Mouse (Mus musculus) limb, embryonic 15.5 days (tissue): Measurements from ENCODE around the gene Rita1. TPM values are rescaled to one million over a fixed set of nuclear protein-coding genes. Genes with fewer than 3 reads are reported as not detected.
A peak's percentile ranks its signal among the peaks of the same experiment; 100 is the strongest.

Source experiments
- ATAC-seq: fragments of 200-750 bp; cut with Nextera tagmentation; 2 replicates; pipeline ENCODE4 v1.8.0; 2017; ENCODE audit warnings: low read depth, moderate TSS enrichment; ENCODE audit not compliant: insufficient number of reproducible peaks, low FRiP score, low TSS enrichment
- H3K27ac ChIP-seq: fragments of 300-500 bp; sonication (generic); 2 replicates; pipeline ENCODE4 v1.5.1; 2015; ENCODE audit warnings: moderate library complexity, mild to moderate bottlenecking, inconsistent platforms
- H3K27me3 ChIP-seq: fragments of 300-500 bp; sonication (generic); 2 replicates; pipeline ENCODE4 v1.6.1; 2015; ENCODE audit warnings: inconsistent platforms
- H3K36me3 ChIP-seq: fragments of 300-500 bp; sonication (generic); 2 replicates; pipeline ENCODE4 v1.6.1; 2015; ENCODE audit warnings: inconsistent platforms
- H3K4me1 ChIP-seq: fragments of 300-500 bp; sonication (generic); 2 replicates; pipeline ENCODE4 v1.6.1; 2015; ENCODE audit warnings: inconsistent platforms
- H3K4me2 ChIP-seq: fragments of 300-500 bp; sonication (generic); 2 replicates; pipeline ENCODE4 v1.6.1; 2015; ENCODE audit warnings: mild to moderate bottlenecking, inconsistent platforms
- H3K4me3 ChIP-seq: fragments of 300-500 bp; sonication (generic); 2 replicates; pipeline ENCODE4 v1.5.1; 2015; ENCODE audit warnings: mild to moderate bottlenecking, inconsistent platforms
- H3K9ac ChIP-seq: fragments of 300-500 bp; sonication (generic); 2 replicates; pipeline ENCODE4 v1.6.1; 2015; ENCODE audit warnings: inconsistent platforms
- H3K9me3 ChIP-seq: fragments of 300-500 bp; sonication (generic); 2 replicates; pipeline ENCODE4 v1.6.1; 2016; ENCODE audit warnings: inconsistent platforms
- WGBS: fragments of 180-500 bp; shearing (Covaris S2); methylation state at CpG from one replicate; pipeline ENCODE4 v1.1.7; 2015; 5-methylcytosine and 5-hydroxymethylcytosine counted together
- polyA plus RNA-seq: library from polyadenylated mRNA; unstranded; fragments of >200 nt; fragmentation: Nextera tagmentation; extraction: Ambion mirVana; gene quantifications from 2 replicates; pipeline ENCODE4 v1.2.1, GENCODE M21; 2015

Rita1 gene
- polyA plus RNA-seq, 1 experiment from 2014 or later: 13.8 TPM

DNA sequence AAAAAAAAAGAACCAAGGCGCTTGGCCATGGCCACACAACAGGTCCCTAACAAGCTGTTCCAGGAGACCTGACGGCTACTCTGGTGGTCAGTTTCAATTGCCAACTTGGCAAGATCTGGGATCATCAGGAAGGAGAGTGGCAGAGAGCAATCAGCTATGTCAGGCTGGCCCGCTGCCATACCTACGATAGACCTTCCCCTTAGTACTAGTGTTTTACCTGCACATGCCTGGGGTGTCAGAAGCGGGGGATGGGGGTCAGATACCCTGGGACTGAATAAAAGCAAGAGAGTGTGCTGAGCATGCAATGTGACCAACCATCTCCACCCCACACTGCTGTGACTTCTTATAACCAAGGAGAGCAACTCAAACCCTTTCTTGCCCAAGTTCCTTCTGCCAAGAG lies 1.5 kb downstream of the Rita1 start:
- Histone ChIP-seq H3K9me3 (no peaks in the 10 kb centered on the region), H3K27ac (no peak overlapping the region), H3K4me1 (peaks cover 17% of the 10 kb centered on the region), H3K27me3 (no peaks in the 10 kb centered on the region), H3K9ac (peak overlapping the region; percentile 55; the same call in 1 of the 2 replicates), H3K4me2 (peak overlapping the region; percentile 79; the same call in 1 of the 2 replicates), H3K36me3 (peaks cover 22% of the 10 kb centered on the region), H3K4me3 (no peak overlapping the region)
- ATAC-seq: no peak
- WGBS: 85% methylated on average over 5 of the region's 5 CpGs

DNA sequence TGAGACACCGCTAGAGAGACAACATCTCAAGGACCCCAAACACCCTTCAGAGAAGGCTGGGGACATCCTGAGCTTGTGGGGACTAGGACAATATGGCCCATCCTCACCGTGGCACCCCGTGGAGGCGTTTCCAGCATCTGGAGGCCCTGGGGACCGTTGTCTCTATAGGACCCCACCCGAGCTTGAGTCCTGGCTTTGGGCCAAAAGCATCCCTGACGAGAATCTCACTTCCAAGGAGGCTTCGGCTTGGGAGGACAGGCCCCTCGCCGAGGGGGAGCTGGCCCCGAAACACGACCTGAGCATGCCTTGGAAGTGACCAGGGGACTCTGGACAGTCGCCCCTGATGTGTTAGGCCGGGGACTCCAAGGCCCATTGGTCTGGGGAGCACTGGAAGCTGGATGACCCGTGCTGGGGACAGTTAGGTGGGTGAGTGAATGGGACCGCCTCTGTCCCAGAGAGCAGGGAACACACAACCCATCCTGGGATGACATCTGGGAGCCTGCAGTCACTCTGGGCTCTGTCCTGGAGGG lies 3.1 kb downstream of the Rita1 start:
- Histone ChIP-seq H3K36me3 (peaks cover 16% of the 10 kb centered on the region), H3K4me1 (peaks cover 22% of the 10 kb centered on the region), H3K9ac (no peak overlapping the region), H3K4me3 (no peak overlapping the region), H3K4me2 (no peak overlapping the region), H3K27ac (no peak overlapping the region), H3K27me3 (no peaks in the 10 kb centered on the region), H3K9me3 (no peaks in the 10 kb centered on the region)
- no peak for ATAC-seq
- WGBS: 81% methylated on average over 16 of the region's 16 CpGs

DNA sequence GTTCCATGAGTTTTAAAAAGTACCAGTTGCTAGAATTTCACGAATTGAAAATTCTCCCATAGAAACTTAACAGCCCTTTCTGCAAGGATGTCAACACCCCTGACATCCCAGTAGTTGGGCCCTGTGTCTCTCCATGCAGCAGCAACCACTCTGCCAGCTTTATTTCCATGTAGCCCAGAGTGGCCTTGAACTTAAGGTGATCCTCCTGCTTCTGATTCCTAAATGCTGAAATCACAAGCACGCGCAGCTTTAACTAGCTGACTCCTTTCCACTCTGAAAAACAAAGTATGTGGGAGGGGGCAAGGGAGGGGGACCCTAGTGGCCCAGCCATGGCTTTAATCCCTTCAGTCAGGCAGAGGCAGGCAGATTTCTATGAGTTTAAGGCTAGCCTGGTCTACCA lies 5.1 kb downstream of the Rita1 start:
- Histone ChIP-seq H3K27me3 (no peaks in the 10 kb centered on the region), H3K9me3 (no peaks in the 10 kb centered on the region), H3K4me3 (no peak overlapping the region), H3K4me2 (no peak overlapping the region), H3K27ac (no peak overlapping the region), H3K4me1 (peaks cover 17% of the 10 kb centered on the region), H3K9ac (no peak overlapping the region), H3K36me3 (peaks cover 16% of the 10 kb centered on the region)
- ATAC-seq: no peak
- 81% methylated on average over 3 of the region's 3 CpGs for WGBS

DNA sequence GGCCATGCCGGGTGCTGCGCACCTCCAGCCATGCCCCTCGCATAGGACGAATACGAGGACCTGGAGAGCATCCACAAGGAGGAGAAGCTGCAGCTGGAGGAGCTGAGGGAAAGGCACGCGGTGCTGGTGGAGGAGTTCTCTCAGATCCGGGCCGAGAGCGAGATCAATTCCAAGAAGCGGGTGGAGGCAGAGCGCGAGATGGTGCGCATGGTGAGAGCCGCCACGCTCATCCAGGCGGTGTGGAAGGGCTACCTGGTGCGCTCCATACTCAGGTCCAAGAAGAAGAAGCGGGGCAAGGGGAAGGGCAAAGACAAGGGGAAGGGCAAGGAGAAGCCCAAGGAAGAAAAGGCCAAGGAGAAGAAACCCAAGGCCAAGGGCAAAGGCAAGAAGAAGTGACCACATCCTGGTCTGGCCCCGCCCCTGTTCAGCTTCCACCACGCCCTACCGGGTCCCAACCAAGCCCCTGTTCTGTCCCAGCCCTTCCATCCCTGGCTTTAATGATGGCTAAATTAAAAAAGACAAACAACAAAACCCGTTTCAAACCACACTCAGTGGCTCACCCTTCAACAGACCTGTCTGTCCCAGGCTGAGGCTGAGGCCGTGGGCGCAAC lies 5.7 kb downstream of the Rita1 start:
- Histone ChIP-seq H3K4me1 (peaks cover 14% of the 10 kb centered on the region), H3K27me3 (no peaks in the 10 kb centered on the region), H3K36me3 (peaks cover 16% of the 10 kb centered on the region), H3K4me2 (no peak overlapping the region), H3K27ac (no peak overlapping the region), H3K9me3 (no peaks in the 10 kb centered on the region), H3K4me3 (no peak overlapping the region), H3K9ac (no peak overlapping the region)
- WGBS: 72% methylated on average over 25 of the region's 25 CpGs
- no peak for ATAC-seq

DNA sequence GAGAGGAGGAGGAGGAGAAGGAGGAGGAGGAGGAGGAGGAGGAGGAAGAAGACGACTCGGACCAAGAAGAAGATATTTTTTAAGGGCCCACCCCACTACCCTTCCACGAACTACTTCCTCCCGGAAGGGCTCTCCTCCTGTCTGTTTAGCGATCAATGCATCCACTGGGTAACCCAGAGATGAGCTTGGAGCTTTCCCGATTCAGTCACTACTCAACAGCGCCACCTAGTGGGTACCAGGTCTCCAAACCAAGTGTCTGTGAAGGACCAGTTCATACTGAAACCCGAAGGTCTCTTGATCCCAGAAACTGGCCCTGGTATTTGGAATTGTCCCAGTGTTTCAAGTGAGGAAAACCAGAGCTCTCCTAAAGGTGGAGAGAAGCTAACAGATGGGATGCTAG lies 6.7 kb downstream of the Rita1 start:
- Histone ChIP-seq H3K9ac (no peak overlapping the region), H3K9me3 (no peaks in the 10 kb centered on the region), H3K36me3 (peaks cover 16% of the 10 kb centered on the region), H3K27ac (no peak overlapping the region), H3K27me3 (no peaks in the 10 kb centered on the region), H3K4me1 (peaks cover 5% of the 10 kb centered on the region), H3K4me2 (peak overlapping the region; percentile 61), H3K4me3 (peak overlapping the region; percentile 36)
- ATAC-seq: no peak
- 1% methylated on average over 8 of the region's 8 CpGs for WGBS

DNA sequence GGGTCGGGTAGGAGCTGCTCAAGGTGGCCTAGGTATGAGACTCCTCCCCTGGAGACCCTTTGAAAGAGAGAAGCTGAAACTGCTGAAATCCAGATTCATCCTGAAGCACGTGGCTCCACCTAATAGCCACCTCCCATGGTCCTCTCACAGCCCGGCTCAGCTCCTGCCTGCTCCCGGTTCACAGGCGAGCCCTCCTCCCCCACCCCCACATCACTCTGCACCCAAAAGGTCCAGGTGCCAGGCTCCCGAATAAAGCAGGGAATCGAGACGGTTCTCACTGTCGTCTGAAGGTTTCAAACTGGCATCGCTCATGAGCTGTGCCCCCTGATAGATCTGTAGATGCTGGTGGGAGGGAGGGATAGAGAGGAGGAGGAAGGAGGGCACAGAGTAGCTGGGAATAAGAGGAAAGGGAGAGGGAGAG lies 7.1 kb downstream of the Rita1 start:
- no peak overlapping the region for H3K9ac ChIP-seq
- no peak for ATAC-seq

DNA sequence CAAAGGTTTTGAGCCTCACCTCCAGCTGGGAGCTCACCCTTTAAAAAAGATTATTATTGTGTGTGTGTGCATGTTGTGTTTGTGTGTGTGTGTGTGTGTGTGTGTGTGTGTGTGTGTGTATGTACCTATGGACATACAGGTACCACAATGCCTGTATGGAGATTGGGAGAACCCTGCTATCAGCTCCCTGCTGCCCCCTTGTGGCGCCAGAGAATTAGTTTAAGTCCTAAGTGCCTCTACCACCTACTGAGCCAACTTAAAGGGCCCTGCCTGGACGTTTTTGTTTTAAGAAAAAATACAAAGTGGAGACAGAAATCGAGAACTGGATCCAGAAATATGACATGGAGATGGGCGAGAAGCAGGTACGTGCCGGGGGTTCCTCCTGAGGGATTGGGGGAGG lies 7.5 kb downstream of the Rita1 start:
- no peaks in the 10 kb centered on the region for H3K9me3 ChIP-seq
- H3K27ac ChIP-seq: no peak overlapping the region
- no peaks in the 10 kb centered on the region for H3K27me3 ChIP-seq
- 4% methylated on average over 6 of the region's 6 CpGs for WGBS
- no peak; the same call in 1 of the 2 replicates for ATAC-seq
- H3K9ac ChIP-seq: no peak overlapping the region
- H3K4me2 ChIP-seq: peak overlapping the region; percentile 61
- H3K36me3 ChIP-seq: peaks cover 13% of the 10 kb centered on the region
- H3K4me3 ChIP-seq: peak overlapping the region; percentile 36
- H3K4me1 ChIP-seq: peaks cover 5% of the 10 kb centered on the region

More for the DNA sequence above, 7.1 kb downstream of the Rita1 start:
- Histone ChIP-seq H3K9me3 (no peaks in the 10 kb centered on the region), H3K4me1 (peaks cover 5% of the 10 kb centered on the region), H3K27ac (no peak overlapping the region), H3K36me3 (peaks cover 16% of the 10 kb centered on the region), H3K4me3 (peak overlapping the region; percentile 36), H3K27me3 (no peaks in the 10 kb centered on the region), H3K4me2 (peak overlapping the region; percentile 61)
- WGBS: under 1% methylated on average over 10 of the region's 10 CpGs

DNA sequence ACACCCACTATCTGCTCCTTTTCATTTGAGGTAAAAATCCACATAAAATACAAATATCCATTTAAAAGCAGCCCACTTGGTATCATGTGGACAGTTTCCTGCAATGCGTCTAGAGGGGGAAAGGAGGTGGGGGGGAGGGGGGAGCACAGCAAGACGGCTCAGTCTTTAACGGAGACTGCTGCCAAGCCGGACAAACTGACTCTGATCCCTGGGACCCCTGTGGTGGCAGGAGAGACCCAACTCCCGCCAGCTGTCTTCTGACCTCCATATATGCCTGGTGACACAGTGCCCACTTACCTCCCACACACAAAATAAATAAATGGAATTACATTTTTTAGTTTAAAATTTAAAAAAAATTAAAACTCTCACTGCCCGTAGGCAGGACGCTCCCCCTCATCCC lies 8.9 kb downstream of the Rita1 start:
- Histone ChIP-seq H3K27me3 (no peaks in the 10 kb centered on the region), H3K27ac (no peak overlapping the region), H3K4me3 (no peak overlapping the region), H3K9me3 (no peaks in the 10 kb centered on the region), H3K4me2 (no peak overlapping the region), H3K4me1 (peaks cover 5% of the 10 kb centered on the region), H3K9ac (no peak overlapping the region), H3K36me3 (peaks cover 5% of the 10 kb centered on the region)
- no peak for ATAC-seq
- WGBS: 69% methylated on average over 7 of the region's 7 CpGs

DNA sequence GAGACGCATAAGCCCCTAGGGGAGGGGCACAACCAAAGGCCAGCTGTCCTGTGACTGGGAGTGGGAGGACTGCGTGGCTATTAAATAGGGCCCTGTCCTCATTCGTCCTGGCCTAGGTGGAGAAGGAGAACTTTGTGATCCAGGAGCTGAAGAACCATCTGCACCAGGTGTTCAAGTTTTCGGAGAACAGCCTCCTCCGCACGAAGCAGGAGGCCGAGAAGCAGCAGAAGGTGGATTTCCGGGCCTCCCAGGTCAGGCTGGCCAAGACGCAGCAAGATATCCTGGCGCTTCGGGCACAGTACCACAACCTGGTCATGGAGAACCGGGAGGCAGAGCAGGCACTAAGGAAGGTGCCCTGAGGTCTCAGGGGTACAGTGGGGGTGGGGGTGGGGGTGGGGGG lies 10.2 kb downstream of the Rita1 start:
- no peak overlapping the region for H3K9ac ChIP-seq
- peaks cover 5% of the 10 kb centered on the region for H3K4me1 ChIP-seq
- H3K27ac ChIP-seq: no peak overlapping the region
- no peak for ATAC-seq
- H3K36me3 ChIP-seq: no peaks in the 10 kb centered on the region
- no peaks in the 10 kb centered on the region for H3K9me3 ChIP-seq
- WGBS: 88% methylated on average over 12 of the region's 12 CpGs
- H3K27me3 ChIP-seq: no peaks in the 10 kb centered on the region
- no peak overlapping the region for H3K4me3 ChIP-seq
- H3K4me2 ChIP-seq: no peak overlapping the region

DNA sequence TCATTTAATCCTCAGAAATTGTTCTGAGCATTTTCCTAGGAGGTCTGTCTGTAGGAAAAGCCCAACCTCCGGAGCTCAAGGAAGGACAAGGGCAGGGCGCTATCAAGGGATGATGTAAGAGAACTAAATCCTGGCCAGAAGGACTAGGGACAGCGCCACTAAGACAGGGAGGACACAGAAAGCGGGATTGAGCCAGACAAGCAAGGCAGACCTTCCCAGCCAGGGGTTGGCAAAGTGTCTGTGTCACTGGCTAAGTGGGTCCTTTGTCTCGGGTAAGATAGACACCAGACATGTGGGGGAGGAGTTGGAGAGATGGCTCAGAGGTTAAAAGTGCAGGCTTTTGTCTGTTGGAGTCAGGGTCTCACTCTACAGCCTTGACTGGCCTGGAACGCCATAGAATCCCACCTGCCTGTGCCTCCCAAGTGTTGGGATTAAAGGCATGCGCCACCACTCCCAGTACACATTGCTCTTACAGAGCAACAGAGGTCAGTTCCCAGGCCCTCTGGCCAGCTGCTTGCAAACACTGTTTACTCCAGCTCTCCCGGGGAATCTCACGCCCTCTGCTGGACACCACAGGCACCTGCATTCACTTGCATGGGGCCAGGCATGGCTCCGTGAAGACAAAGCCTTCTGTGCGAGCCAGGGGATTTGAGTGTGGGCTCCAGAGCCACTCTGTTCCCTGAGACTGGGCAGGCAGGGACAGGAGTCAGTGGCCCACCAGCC lies 11.3 kb downstream of the Rita1 start:
- H3K9me3 ChIP-seq: no peaks in the 10 kb centered on the region
- 65% methylated on average over 11 of the region's 11 CpGs for WGBS

DNA sequence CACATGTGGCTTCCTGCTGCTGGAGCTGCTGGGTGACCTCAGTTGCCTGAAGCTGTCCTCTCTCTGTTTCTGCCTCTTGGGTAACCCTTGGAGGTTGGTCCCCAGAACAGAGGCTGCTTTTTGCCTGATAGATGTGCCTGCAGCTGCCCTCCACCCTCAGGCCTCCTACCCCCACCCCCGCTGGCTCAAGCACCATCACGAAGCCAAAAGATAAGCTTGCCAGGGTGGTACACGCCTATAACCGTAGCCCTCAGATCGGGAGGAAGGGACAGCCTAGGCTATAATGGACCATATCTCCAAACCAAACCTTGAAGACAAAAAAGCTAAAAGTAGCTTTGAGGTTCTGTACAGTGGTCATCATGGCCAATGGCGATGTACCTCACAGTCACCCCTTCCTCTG lies 12.8 kb downstream of the Rita1 start:
- Histone ChIP-seq H3K27me3 (no peaks in the 10 kb centered on the region), H3K4me3 (no peak overlapping the region), H3K9ac (no peak overlapping the region), H3K27ac (no peak overlapping the region), H3K36me3 (no peaks in the 10 kb centered on the region), H3K4me1 (no peaks in the 10 kb centered on the region), H3K9me3 (no peaks in the 10 kb centered on the region), H3K4me2 (no peak overlapping the region)
- 88% methylated on average over 6 of the region's 6 CpGs for WGBS
- no peak for ATAC-seq

More for the DNA sequence above, 11.3 kb downstream of the Rita1 start:
- Histone ChIP-seq H3K27ac (no peak overlapping the region), H3K9ac (no peak overlapping the region), H3K4me1 (peaks cover 5% of the 10 kb centered on the region), H3K27me3 (no peaks in the 10 kb centered on the region), H3K4me3 (no peak overlapping the region), H3K4me2 (no peak overlapping the region), H3K36me3 (no peaks in the 10 kb centered on the region)
- ATAC-seq: no peak

DNA sequence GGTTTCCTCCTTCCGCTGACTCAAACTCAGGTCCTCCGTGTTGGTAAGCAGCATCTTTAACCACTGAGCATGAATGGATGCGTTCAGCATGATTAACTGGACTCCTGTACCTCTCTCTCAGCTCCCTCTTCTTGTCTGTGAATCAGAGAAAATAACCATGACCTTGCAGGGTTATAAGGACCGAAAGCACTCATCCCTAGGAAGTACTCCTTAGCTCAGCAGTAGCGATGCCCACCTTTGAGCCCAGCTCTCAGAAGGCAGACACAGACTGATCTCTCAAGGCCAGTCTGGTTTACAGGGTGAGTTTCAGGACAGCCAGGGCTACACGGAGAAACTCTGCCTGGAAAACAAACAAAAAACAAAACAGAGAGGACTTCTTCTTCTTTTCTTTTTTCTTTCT lies 17.9 kb downstream of the Rita1 start:
- Histone ChIP-seq H3K9ac (no peak overlapping the region), H3K9me3 (no peaks in the 10 kb centered on the region), H3K4me2 (no peak overlapping the region), H3K4me1 (no peaks in the 10 kb centered on the region), H3K27me3 (no peaks in the 10 kb centered on the region), H3K27ac (no peak overlapping the region), H3K36me3 (no peaks in the 10 kb centered on the region), H3K4me3 (no peak overlapping the region)
- WGBS: 89% methylated on average over 6 of the region's 6 CpGs
- ATAC-seq: no peak
